In genomic region chr1:58712076-58713061, GRCm38 (mm10) we compare ENCODE assay signal across 8 mouse cellular contexts. TPM values are rescaled to one million over a fixed set of nuclear protein-coding genes. Genes with fewer than 3 reads are reported as not detected.
A peak's percentile ranks its signal among the peaks of the same experiment; 100 is the strongest.
DNase-seq lines count a peak whose midpoint lies in the region; ATAC-seq lines count a peak whose summit lies in the region.

No protein-coding gene starts in this region.

- peak overlapping the region; percentile 99 for H3K27ac ChIP-seq in intestine, embryonic 14.5 days (ENCODE audit: low read depth)
- peak overlapping the region; percentile 97 for H3K27ac ChIP-seq in liver, embryonic 16.5 days (ENCODE audit: low read length)
- H3K27ac ChIP-seq in neural tube, embryonic 13.5 days (replicated peaks), result peak overlapping the region; percentile 93

- peaks cover 24% of the 10 kb centered on the region for H3K36me3 ChIP-seq in intestine, embryonic 14.5 days (ENCODE audit: control insufficient read depth, insufficient read depth, low read length)
- peaks cover 2% of the 10 kb centered on the region; the same call in 1 of the 2 replicates for H3K36me3 ChIP-seq in liver, embryonic 16.5 days (ENCODE audit: control insufficient read depth, insufficient read depth)
- no peaks in the 10 kb centered on the region for H3K36me3 ChIP-seq in neural tube, embryonic 13.5 days

- H3K27me3 ChIP-seq in intestine, embryonic 14.5 days (replicated peaks; ENCODE audit: control insufficient read depth, insufficient read depth, low read length), result no peaks in the 10 kb centered on the region
- H3K27me3 ChIP-seq in liver, embryonic 16.5 days (ENCODE audit: control insufficient read depth, insufficient read depth, low read depth, low read length), result no peaks in the 10 kb centered on the region
- no peaks in the 10 kb centered on the region for H3K27me3 ChIP-seq in neural tube, embryonic 13.5 days

- H3K9me3 ChIP-seq in intestine, embryonic 14.5 days (ENCODE audit: control insufficient read depth, low read length), result no peaks in the 10 kb centered on the region
- H3K9me3 ChIP-seq in liver, embryonic 16.5 days (replicated peaks; ENCODE audit: control insufficient read depth, low read length), result no peaks in the 10 kb centered on the region
- H3K9me3 ChIP-seq in neural tube, embryonic 13.5 days, result no peaks in the 10 kb centered on the region

- H3K9ac ChIP-seq in intestine, embryonic 14.5 days (ENCODE audit: low read length), result peak overlapping the region; percentile 89
- H3K9ac ChIP-seq in liver, embryonic 16.5 days (ENCODE audit: low read depth, low read length), result peak overlapping the region; percentile 89
- H3K9ac ChIP-seq in neural tube, embryonic 13.5 days, result peak overlapping the region; percentile 75

- peak overlapping the region; percentile 65 for H3K4me3 ChIP-seq in intestine, embryonic 14.5 days (ENCODE audit: low read depth, low read length)
- H3K4me3 ChIP-seq in liver, embryonic 16.5 days (ENCODE audit: low read depth, low read length), result peak overlapping the region; percentile 79
- peak overlapping the region; percentile 65 for H3K4me3 ChIP-seq in neural tube, embryonic 13.5 days

- H3K4me1 ChIP-seq in intestine, embryonic 14.5 days (replicated peaks; ENCODE audit: control insufficient read depth, insufficient read depth, low read length), result peaks cover 9% of the 10 kb centered on the region
- H3K4me1 ChIP-seq in liver, embryonic 16.5 days (ENCODE audit: control insufficient read depth, low read depth, low read length), result peaks cover 9% of the 10 kb centered on the region
- peaks cover 20% of the 10 kb centered on the region for H3K4me1 ChIP-seq in neural tube, embryonic 13.5 days (replicated peaks)

- ATAC-seq in intestine, embryonic 14.5 days (replicated peaks; ENCODE audit: low FRiP score, low TSS enrichment, low read depth), result peak; percentile 83
- ATAC-seq in liver, embryonic 16.5 days (ENCODE audit: low read depth), result peak; percentile 76
- peak; percentile 81 for ATAC-seq in neural tube, embryonic 13.5 days (ENCODE audit: low read depth)

- DNase-seq in left cerebral cortex, postnatal 25 days (ENCODE audit: low spot score in 2 of 2), result peak; percentile 15 to 28
- no peak for DNase-seq in left cerebral cortex, adult 8-10 months (ENCODE audit: low spot score in 2 of 2)
- peak; percentile 70 for DNase-seq in cerebellum, adult 9-10 months
- DNase-seq in gastrocnemius, postnatal 10 days, result peak; percentile 20
- DNase-seq in intestine, embryonic 14.5 days (ENCODE audit: low spot score), result peak; percentile 82
- no peak for DNase-seq in frontal cortex, postnatal 10 days (ENCODE audit: low spot score in 2 of 2)

- 2% methylated on average over 17 of the region's 17 CpGs for WGBS in intestine, embryonic 14.5 days
- 1% methylated on average over 16 of the region's 17 CpGs for WGBS in liver, embryonic 16.5 days (ENCODE audit: insufficient replicate concordance)
- WGBS in neural tube, embryonic 13.5 days, result 2% methylated on average over 17 of the region's 17 CpGs

- H3K4me2 ChIP-seq in intestine, embryonic 14.5 days (ENCODE audit: low read length), result peak overlapping the region; percentile 82
- peak overlapping the region; percentile 92 for H3K4me2 ChIP-seq in liver, embryonic 16.5 days (ENCODE audit: low read depth, low read length)
- peak overlapping the region; percentile 71 for H3K4me2 ChIP-seq in neural tube, embryonic 13.5 days

- intact Hi-C loops in left cerebral cortex, postnatal 25 days (cut with DNase I), result loop anchor here (2.0 kb wide), 1 partner anchor 26 kb away; no protein-coding TSS in a partner anchor

RNA-seq across cellular contexts. Expression of gene Cflar, which starts 1.1 kb away (rescaled TPM):
- total RNA-seq in left cerebral cortex, postnatal 25 days (2021), result 10 to 100 TPM; 23.9 to 25.8 TPM
- total RNA-seq in left cerebral cortex, adult 8-10 months (2022), result 10 to 100 TPM; 22.7 to 37.5 (median 25.6) TPM
- total RNA-seq in gastrocnemius, postnatal 10 days (2021), result 10 to 100 TPM; 48.9 to 51.4 TPM
- 26.1 and 27.1 TPM in 2 replicates for polyA plus RNA-seq in intestine, embryonic 14.5 days (2014; fragmentation: Nextera tagmentation; extraction: Ambion mirVana)
- polyA plus RNA-seq in liver, embryonic 16.5 days (2015; fragmentation: Nextera tagmentation; extraction: Ambion mirVana), result 18.3 and 19.1 TPM in 2 replicates
- polyA plus RNA-seq in neural tube, embryonic 13.5 days (2015; fragmentation: Nextera tagmentation; extraction: Ambion mirVana), result 15.4 and 17.8 TPM in 2 replicates

RNA-seq across cellular contexts. Expression of gene Als2cr12, which starts 16.6 kb away (rescaled TPM):
- not detected for total RNA-seq in left cerebral cortex, postnatal 25 days (2021)
- total RNA-seq in left cerebral cortex, adult 8-10 months (2022), result not detected
- not detected for total RNA-seq in gastrocnemius, postnatal 10 days (2021)
- polyA plus RNA-seq in intestine, embryonic 14.5 days (2014; fragmentation: Nextera tagmentation; extraction: Ambion mirVana), result 0.13 TPM in 1 of 2 replicates, not detected in the other
- not detected in 2 replicates for polyA plus RNA-seq in liver, embryonic 16.5 days (2015; fragmentation: Nextera tagmentation; extraction: Ambion mirVana)
- polyA plus RNA-seq in neural tube, embryonic 13.5 days (2015; fragmentation: Nextera tagmentation; extraction: Ambion mirVana), result not detected in 2 replicates

Comparison
In these comparisons a context has a peak if more than half of its experiments do, and no peak if none do; other contexts are left out.
1. DNase-seq: peak in left cerebral cortex, postnatal 25 days (2 of 2), cerebellum, adult 9-10 months (single experiment), gastrocnemius, postnatal 10 days (single experiment) and intestine, embryonic 14.5 days (single experiment); none in left cerebral cortex, adult 8-10 months (0 of 2) and frontal cortex, postnatal 10 days (0 of 2).
2. Peak in every context shown above with its lines, with median percentiles within 50 percentile points of each other: ATAC-seq, H3K27ac ChIP-seq, H3K4me2 ChIP-seq, H3K4me3 ChIP-seq and H3K9ac ChIP-seq.